Mouse (Mus musculus): ENCODE results near the gene Ppp4r1. TPM values are rescaled to one million over a fixed set of nuclear protein-coding genes. Genes with fewer than 3 reads are reported as not detected.

Gene Ppp4r1
- polyA plus RNA-seq, 1 experiment from 2014 or later: 32.5 TPM

GRCm38 (mm10) chr17:65780970-65781369 lies 1.4 kb upstream of the Ppp4r1 start:
- no peak for ATAC-seq (replicated peaks; ENCODE audit: low FRiP score, low read depth)
- no peaks in the 10 kb centered on the region for H3K27me3 ChIP-seq (ENCODE audit: insufficient read depth, low read length)
- peaks cover 7% of the 10 kb centered on the region; the same call in 1 of the 2 replicates for H3K4me1 ChIP-seq (replicated peaks; ENCODE audit: insufficient read depth, low read length)
- H3K9ac ChIP-seq (ENCODE audit: low read depth, low read length): no peak overlapping the region
- no peak for TF ChIP-seq CTCF (IDR thresholded peaks at IDR 0.05; ENCODE audit: low read depth)
- no peak for DNase-seq (ENCODE audit: low spot score)
- no peak overlapping the region for H3K4me3 ChIP-seq (replicated peaks; ENCODE audit: low read depth, low read length)
- H3K9me3 ChIP-seq (replicated peaks; ENCODE audit: low read length): no peaks in the 10 kb centered on the region
- H3K4me2 ChIP-seq (ENCODE audit: low read length): no peak overlapping the region
- WGBS: 88% methylated on average over 2 of the region's 2 CpGs
- no peaks in the 10 kb centered on the region for H3K36me3 ChIP-seq (ENCODE audit: insufficient read depth, low read length)
- H3K27ac ChIP-seq: no peak overlapping the region

GRCm38 (mm10) chr17:65783182-65784161 lies 1.1 kb downstream of the Ppp4r1 start:
- peaks cover 7% of the 10 kb centered on the region; the same call in 1 of the 2 replicates for H3K4me1 ChIP-seq (replicated peaks; ENCODE audit: insufficient read depth, low read length)
- H3K27ac ChIP-seq: peak overlapping the region; percentile 99
- no peaks in the 10 kb centered on the region for H3K36me3 ChIP-seq (ENCODE audit: insufficient read depth, low read length)
- no peak for TF ChIP-seq CTCF (IDR thresholded peaks at IDR 0.05; ENCODE audit: low read depth)
- DNase-seq (ENCODE audit: low spot score) (peak; percentile 84), ATAC-seq (replicated peaks; ENCODE audit: low FRiP score, low read depth) (peak; percentile 73)
- under 1% methylated on average over 63 of the region's 135 CpGs for WGBS
- H3K4me3 ChIP-seq (replicated peaks; ENCODE audit: low read depth, low read length): peak overlapping the region; percentile 80
- peak overlapping the region; percentile 97 for H3K9ac ChIP-seq (ENCODE audit: low read depth, low read length)
- peak overlapping the region; percentile 79 for H3K4me2 ChIP-seq (ENCODE audit: low read length)
- H3K9me3 ChIP-seq (replicated peaks; ENCODE audit: low read length): no peaks in the 10 kb centered on the region
- no peaks in the 10 kb centered on the region for H3K27me3 ChIP-seq (ENCODE audit: insufficient read depth, low read length)

GRCm38 (mm10) chr17:65784610-65785140 lies 2.3 kb downstream of the Ppp4r1 start:
- no peak for TF ChIP-seq CTCF (IDR thresholded peaks at IDR 0.05; ENCODE audit: low read depth)
- 57% methylated on average over 8 of the region's 8 CpGs for WGBS
- Histone ChIP-seq H3K4me2 (ENCODE audit: low read length) (peak overlapping the region; percentile 79), H3K9me3 (replicated peaks; ENCODE audit: low read length) (no peaks in the 10 kb centered on the region), H3K4me3 (replicated peaks; ENCODE audit: low read depth, low read length) (peak overlapping the region; percentile 80; the same call in 1 of the 2 replicates), H3K9ac (ENCODE audit: low read depth, low read length) (no peak overlapping the region), H3K4me1 (replicated peaks; ENCODE audit: insufficient read depth, low read length) (peaks cover 7% of the 10 kb centered on the region; the same call in 1 of the 2 replicates), H3K27me3 (ENCODE audit: insufficient read depth, low read length) (no peaks in the 10 kb centered on the region), H3K27ac (no peak overlapping the region), H3K36me3 (ENCODE audit: insufficient read depth, low read length) (no peaks in the 10 kb centered on the region)
- ATAC-seq (replicated peaks; ENCODE audit: low FRiP score, low read depth): no peak
- peak; percentile 23 for DNase-seq (ENCODE audit: low spot score)

- ATAC-seq (replicated peaks; ENCODE audit: low FRiP score, low read depth): no peak
- H3K4me3 ChIP-seq (replicated peaks; ENCODE audit: low read depth, low read length): no peak overlapping the region
- H3K4me2 ChIP-seq (ENCODE audit: low read length): no peak overlapping the region
These were observed 3.3 kb downstream of the Ppp4r1 start for GRCm38 (mm10) chr17:65785707-65786106.

GRCm38 (mm10) chr17:65786225-65786624 lies 3.9 kb downstream of the Ppp4r1 start:
- Histone ChIP-seq H3K36me3 (ENCODE audit: insufficient read depth, low read length) (no peaks in the 10 kb centered on the region), H3K4me1 (replicated peaks; ENCODE audit: insufficient read depth, low read length) (peaks cover 7% of the 10 kb centered on the region; the same call in 1 of the 2 replicates), H3K9me3 (replicated peaks; ENCODE audit: low read length) (no peaks in the 10 kb centered on the region), H3K27ac (no peak overlapping the region), H3K4me3 (replicated peaks; ENCODE audit: low read depth, low read length) (no peak overlapping the region), H3K27me3 (ENCODE audit: insufficient read depth, low read length) (no peaks in the 10 kb centered on the region), H3K9ac (ENCODE audit: low read depth, low read length) (no peak overlapping the region), H3K4me2 (ENCODE audit: low read length) (no peak overlapping the region)
- 73% methylated on average over 7 of the region's 7 CpGs for WGBS
- peak; percentile 53 for TF ChIP-seq CTCF (IDR thresholded peaks at IDR 0.05; ENCODE audit: low read depth)
- ATAC-seq (replicated peaks; ENCODE audit: low FRiP score, low read depth): no peak
- peak; percentile 46 for DNase-seq (ENCODE audit: low spot score)

More at GRCm38 (mm10) chr17:65785707-65786106, 3.3 kb downstream of the Ppp4r1 start:
- TF ChIP-seq CTCF (IDR thresholded peaks at IDR 0.05; ENCODE audit: low read depth): no peak
- no peak overlapping the region for H3K27ac ChIP-seq
- no peak overlapping the region for H3K9ac ChIP-seq (ENCODE audit: low read depth, low read length)
- H3K36me3 ChIP-seq (ENCODE audit: insufficient read depth, low read length): no peaks in the 10 kb centered on the region
- DNase-seq (ENCODE audit: low spot score): no peak
- H3K9me3 ChIP-seq (replicated peaks; ENCODE audit: low read length): no peaks in the 10 kb centered on the region
- H3K4me1 ChIP-seq (replicated peaks; ENCODE audit: insufficient read depth, low read length): peaks cover 7% of the 10 kb centered on the region; the same call in 1 of the 2 replicates
- no peaks in the 10 kb centered on the region for H3K27me3 ChIP-seq (ENCODE audit: insufficient read depth, low read length)

- H3K4me1 ChIP-seq (replicated peaks; ENCODE audit: insufficient read depth, low read length): peaks cover 7% of the 10 kb centered on the region; the same call in 1 of the 2 replicates
These were observed 4.9 kb downstream of the Ppp4r1 start for GRCm38 (mm10) chr17:65787261-65787660.

More at GRCm38 (mm10) chr17:65787261-65787660, 4.9 kb downstream of the Ppp4r1 start:
- Histone ChIP-seq H3K36me3 (ENCODE audit: insufficient read depth, low read length) (no peaks in the 10 kb centered on the region), H3K27me3 (ENCODE audit: insufficient read depth, low read length) (no peaks in the 10 kb centered on the region), H3K4me3 (replicated peaks; ENCODE audit: low read depth, low read length) (no peak overlapping the region), H3K4me2 (ENCODE audit: low read length) (no peak overlapping the region), H3K9me3 (replicated peaks; ENCODE audit: low read length) (no peaks in the 10 kb centered on the region), H3K9ac (ENCODE audit: low read depth, low read length) (no peak overlapping the region), H3K27ac (no peak overlapping the region)
- ATAC-seq (replicated peaks; ENCODE audit: low FRiP score, low read depth) (no peak), DNase-seq (ENCODE audit: low spot score) (no peak)
- 81% methylated on average over 4 of the region's 4 CpGs for WGBS
- TF ChIP-seq CTCF (IDR thresholded peaks at IDR 0.05; ENCODE audit: low read depth): no peak
